Mouse (Mus musculus) C2C12 (cell line): ENCODE data around the gene Olfr1404.

Experiments
- CTCF ChIP-seq: IDR thresholded peaks from one replicate; pipeline ENCODE4 v1.5.1; 2011; ENCODE audit not compliant: control insufficient read depth, insufficient read depth, insufficient read length
- MAX ChIP-seq: IDR thresholded peaks from one replicate; pipeline ENCODE4 v1.6.1; 2011; ENCODE audit warnings: mild to moderate bottlenecking, control low read depth
- MYOD1 ChIP-seq: IDR thresholded peaks from one replicate; pipeline ENCODE4 v1.6.1; 2011; ENCODE audit warnings: low read depth; ENCODE audit not compliant: control insufficient read depth, insufficient read length

- TF ChIP-seq CTCF (no peak), MYOD1 (no peak), MAX (no peak)
These were observed 37.9 kb upstream of the Olfr1404 start for GRCm38 (mm10) chr1:173174154-173174842.
